Mouse (Mus musculus) embryonic facial prominence, embryonic 15.5 days (tissue): Measurements from ENCODE around the gene Bdkrb1. TPM values are rescaled to one million over a fixed set of nuclear protein-coding genes. Genes with fewer than 3 reads are reported as not detected.

ENCODE experiments used
- ATAC-seq: fragments of 200-750 bp; cut with Nextera tagmentation; 2 replicates; pipeline ENCODE4 v1.8.0; 2017; ENCODE audit warnings: low read depth, moderate TSS enrichment; ENCODE audit not compliant: insufficient number of reproducible peaks, low FRiP score, low TSS enrichment
- H3K27ac ChIP-seq: fragments of 300-500 bp; sonication (generic); replicated peaks from 2 replicates; pipeline ENCODE4 v1.5.1; 2015; ENCODE audit warnings: mild to moderate bottlenecking, inconsistent platforms
- H3K27me3 ChIP-seq: fragments of 300-500 bp; sonication (generic); 2 replicates; pipeline ENCODE4 v1.6.1; 2015; ENCODE audit warnings: inconsistent platforms
- H3K36me3 ChIP-seq: fragments of 300-500 bp; sonication (generic); 2 replicates; pipeline ENCODE4 v1.6.1; 2015; ENCODE audit warnings: mild to moderate bottlenecking, inconsistent platforms
- H3K4me1 ChIP-seq: fragments of 300-500 bp; sonication (generic); 2 replicates; pipeline ENCODE4 v1.6.1; 2015; ENCODE audit warnings: inconsistent platforms
- H3K4me2 ChIP-seq: fragments of 300-500 bp; sonication (generic); replicated peaks from 2 replicates; pipeline ENCODE4 v1.6.1; 2015; ENCODE audit warnings: mild to moderate bottlenecking, inconsistent platforms
- H3K4me3 ChIP-seq: fragments of 300-500 bp; sonication (generic); replicated peaks from 2 replicates; pipeline ENCODE4 v1.5.1; 2015; ENCODE audit warnings: mild to moderate bottlenecking, inconsistent platforms
- H3K9ac ChIP-seq: fragments of 300-500 bp; sonication (generic); 2 replicates; pipeline ENCODE4 v1.6.1; 2015; ENCODE audit warnings: inconsistent platforms
- H3K9me3 ChIP-seq: fragments of 300-500 bp; sonication (generic); replicated peaks from 2 replicates; pipeline ENCODE4 v1.6.1; 2016; ENCODE audit warnings: inconsistent platforms
- WGBS: fragments of 180-500 bp; shearing (Covaris S2); methylation state at CpG from one replicate; pipeline ENCODE4 v1.1.7; 2015; 5-methylcytosine and 5-hydroxymethylcytosine counted together
- polyA plus RNA-seq: library from polyadenylated mRNA; unstranded; fragments of >200 nt; fragmentation: Nextera tagmentation; extraction: Ambion mirVana; gene quantifications from 2 replicates; pipeline ENCODE4 v1.2.1, GENCODE M21; 2015

Bdkrb1 gene
- polyA plus RNA-seq, 1 experiment from 2014 or later = 0.52 TPM

DNA sequence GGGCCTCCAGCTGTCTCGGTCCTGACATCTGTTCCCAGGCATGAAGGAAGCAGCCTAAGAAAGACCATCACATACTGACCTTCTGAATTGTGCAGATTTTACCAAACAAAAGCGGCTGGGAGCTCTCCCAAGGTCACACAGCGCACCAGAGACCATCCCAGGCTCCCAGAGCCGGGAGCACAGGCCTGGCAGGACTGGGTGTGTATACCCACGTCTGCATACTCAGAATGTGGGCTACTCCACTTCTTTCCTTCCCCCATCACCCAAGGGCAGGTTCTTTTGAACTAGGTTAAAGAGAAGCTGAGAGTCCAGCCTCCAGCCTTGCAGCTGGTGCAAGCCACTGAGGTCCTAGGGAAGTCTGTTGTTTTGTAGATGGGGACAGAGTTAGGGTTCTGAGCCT lies 3.8 kb upstream of the Bdkrb1 start:
- H3K9ac ChIP-seq = no peak overlapping the region
- ATAC-seq = no peak
- H3K36me3 ChIP-seq = no peaks in the 10 kb centered on the region

GRCm38 (mm10) chr12:105601586-105601985 lies 1.3 kb upstream of the Bdkrb1 start:
- Histone ChIP-seq H3K27ac (no peak overlapping the region), H3K9ac (no peak overlapping the region), H3K27me3 (no peaks in the 10 kb centered on the region), H3K4me2 (no peak overlapping the region), H3K4me1 (peaks cover 13% of the 10 kb centered on the region), H3K9me3 (no peaks in the 10 kb centered on the region), H3K4me3 (no peak overlapping the region), H3K36me3 (no peaks in the 10 kb centered on the region)
- 57% methylated on average over 6 of the region's 6 CpGs for WGBS
- ATAC-seq = no peak

More for the DNA sequence above, 3.8 kb upstream of the Bdkrb1 start:
- 46% methylated on average over 5 of the region's 5 CpGs for WGBS
- Histone ChIP-seq H3K9me3 (no peaks in the 10 kb centered on the region), H3K4me3 (no peak overlapping the region), H3K27me3 (no peaks in the 10 kb centered on the region), H3K4me1 (peaks cover 13% of the 10 kb centered on the region), H3K4me2 (no peak overlapping the region), H3K27ac (no peak overlapping the region)

GRCm38 (mm10) chr12:105603904-105604303 lies 1.0 kb downstream of the Bdkrb1 start:
- H3K9me3 ChIP-seq = no peaks in the 10 kb centered on the region
- no peak overlapping the region for H3K4me3 ChIP-seq
- no peak overlapping the region for H3K4me2 ChIP-seq
- H3K36me3 ChIP-seq = no peaks in the 10 kb centered on the region
- WGBS = 75% methylated on average over 11 of the region's 11 CpGs
- ATAC-seq = no peak
- no peaks in the 10 kb centered on the region for H3K27me3 ChIP-seq
- H3K27ac ChIP-seq = no peak overlapping the region
- H3K9ac ChIP-seq = no peak overlapping the region
- H3K4me1 ChIP-seq = peaks cover 11% of the 10 kb centered on the region

DNA sequence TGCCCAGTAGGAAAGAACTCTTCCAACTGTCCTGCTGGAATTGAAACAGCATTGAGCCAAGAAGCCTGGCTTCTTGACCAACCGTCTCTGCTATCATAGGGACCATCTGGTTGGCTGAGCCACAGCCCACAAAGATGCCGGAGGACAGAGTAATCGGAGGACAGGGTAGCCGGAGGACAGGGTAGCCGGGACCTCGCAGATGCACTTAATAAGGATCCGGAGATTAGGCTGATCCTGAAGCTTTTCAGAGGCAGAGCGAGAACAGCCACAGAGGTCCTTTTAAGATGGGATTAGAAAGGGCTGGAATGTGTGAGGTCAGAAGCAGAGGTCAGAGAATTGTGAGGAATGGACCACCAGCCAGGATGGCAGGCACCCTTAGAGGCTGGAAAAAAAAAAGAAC lies 2.3 kb downstream of the Bdkrb1 start:
- no peaks in the 10 kb centered on the region for H3K36me3 ChIP-seq
- no peak overlapping the region for H3K4me2 ChIP-seq
- no peak overlapping the region for H3K9ac ChIP-seq
- H3K4me3 ChIP-seq = no peak overlapping the region
- no peaks in the 10 kb centered on the region for H3K4me1 ChIP-seq
- no peaks in the 10 kb centered on the region for H3K9me3 ChIP-seq
- 12% methylated on average over 8 of the region's 8 CpGs for WGBS
- no peaks in the 10 kb centered on the region for H3K27me3 ChIP-seq
- H3K27ac ChIP-seq = no peak overlapping the region
- ATAC-seq = no peak

DNA sequence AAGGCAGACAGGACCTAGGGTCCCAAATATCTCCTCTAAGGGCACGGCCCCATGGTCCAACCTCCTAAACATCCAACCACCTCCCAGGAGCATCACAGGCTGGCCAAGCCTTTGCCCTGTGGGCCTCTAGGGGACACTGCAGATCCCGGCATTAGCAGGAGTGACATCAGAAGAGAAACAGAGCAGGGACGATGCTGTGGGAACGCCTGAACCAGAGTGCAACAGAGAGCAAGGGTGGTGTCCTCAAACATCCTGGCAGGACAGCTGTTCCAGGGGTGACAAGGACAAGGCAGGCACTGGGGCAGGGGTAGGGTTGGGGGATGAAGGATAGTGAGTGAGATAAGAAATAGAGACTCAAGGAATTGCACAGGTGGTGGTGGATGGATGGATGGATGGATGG lies 4.0 kb downstream of the Bdkrb1 start:
- WGBS = 83% methylated on average over 4 of the region's 4 CpGs
- no peak for ATAC-seq
- no peaks in the 10 kb centered on the region for H3K27me3 ChIP-seq
- H3K4me2 ChIP-seq = no peak overlapping the region
- H3K36me3 ChIP-seq = no peaks in the 10 kb centered on the region
- no peaks in the 10 kb centered on the region for H3K9me3 ChIP-seq
- H3K27ac ChIP-seq = no peak overlapping the region
- H3K9ac ChIP-seq = no peak overlapping the region
- peaks cover 1% of the 10 kb centered on the region; the same call in 1 of the 2 replicates for H3K4me1 ChIP-seq
- no peak overlapping the region for H3K4me3 ChIP-seq

GRCm38 (mm10) chr12:105611045-105611444 lies 8.2 kb downstream of the Bdkrb1 start:
- Histone ChIP-seq H3K4me2 (no peak overlapping the region), H3K9me3 (no peaks in the 10 kb centered on the region), H3K4me3 (no peak overlapping the region), H3K36me3 (peaks cover 13% of the 10 kb centered on the region), H3K4me1 (peaks cover 4% of the 10 kb centered on the region; the same call in 1 of the 2 replicates), H3K27ac (no peak overlapping the region), H3K9ac (no peak overlapping the region), H3K27me3 (no peaks in the 10 kb centered on the region)
- 92% methylated on average over 2 of the region's 2 CpGs for WGBS
- no peak for ATAC-seq

- Histone ChIP-seq H3K4me2 (no peak overlapping the region), H3K4me1 (peaks cover 4% of the 10 kb centered on the region; the same call in 1 of the 2 replicates), H3K27ac (no peak overlapping the region), H3K9me3 (no peaks in the 10 kb centered on the region), H3K36me3 (peaks cover 17% of the 10 kb centered on the region), H3K27me3 (no peaks in the 10 kb centered on the region), H3K9ac (no peak overlapping the region), H3K4me3 (no peak overlapping the region)
- ATAC-seq = no peak
- whole genome bisulfite sequencing = 10% methylated on average over 7 of the region's 7 CpGs
Observed at GRCm38 (mm10) chr12:105611748-105612147, 8.9 kb downstream of the Bdkrb1 start.

DNA sequence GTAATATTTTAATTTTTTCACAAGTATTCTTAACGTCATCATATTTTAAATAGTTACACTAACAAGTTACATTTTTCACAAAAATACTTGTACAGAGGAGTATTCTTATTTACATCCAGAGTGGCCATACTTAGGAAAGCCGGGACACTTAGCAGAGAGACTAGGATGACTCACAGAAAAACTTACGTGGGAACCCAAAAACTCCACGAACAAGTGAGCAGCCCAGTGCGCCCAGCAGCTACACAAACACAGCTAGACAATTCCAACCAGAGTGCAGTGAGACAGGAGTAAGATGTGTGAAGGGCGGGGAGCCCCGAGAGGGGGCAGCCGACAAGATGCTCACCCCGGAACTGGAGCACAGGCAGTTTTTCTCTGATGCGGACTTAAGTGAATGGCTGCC lies 10.7 kb downstream of the Bdkrb1 start:
- Histone ChIP-seq H3K4me2 (no peak overlapping the region), H3K9me3 (no peaks in the 10 kb centered on the region), H3K4me1 (peaks cover 4% of the 10 kb centered on the region; the same call in 1 of the 2 replicates), H3K27me3 (no peaks in the 10 kb centered on the region), H3K27ac (no peak overlapping the region), H3K4me3 (no peak overlapping the region), H3K36me3 (peaks cover 35% of the 10 kb centered on the region), H3K9ac (no peak overlapping the region)
- WGBS = 88% methylated on average over 10 of the region's 10 CpGs
- ATAC-seq = no peak

DNA sequence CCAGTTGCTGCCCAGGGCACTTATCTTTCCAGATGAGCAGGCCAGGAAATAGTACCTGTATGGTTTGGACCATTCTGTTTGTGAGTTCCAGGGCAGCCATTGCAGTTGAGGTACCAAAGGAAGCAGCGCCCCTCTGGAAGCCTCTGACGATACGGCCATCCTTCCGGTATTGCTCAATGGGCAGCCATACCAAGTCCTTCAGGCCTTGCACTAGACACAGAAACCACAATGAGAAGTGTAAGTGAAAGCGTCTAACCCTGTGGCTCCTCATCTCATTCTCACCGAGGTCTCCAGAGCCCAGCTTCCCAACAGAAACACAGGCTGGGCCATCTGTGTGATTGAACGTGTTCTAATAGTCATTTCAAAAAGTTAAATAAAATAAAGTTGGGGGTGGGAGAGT lies 19.2 kb downstream of the Bdkrb1 start:
- no peak overlapping the region for H3K4me3 ChIP-seq
- no peaks in the 10 kb centered on the region for H3K9me3 ChIP-seq
- 92% methylated on average over 7 of the region's 7 CpGs for WGBS
- no peak overlapping the region for H3K9ac ChIP-seq
- no peaks in the 10 kb centered on the region for H3K4me1 ChIP-seq
- no peaks in the 10 kb centered on the region for H3K27me3 ChIP-seq
- no peak for ATAC-seq
- H3K36me3 ChIP-seq = peaks cover 75% of the 10 kb centered on the region
- no peak overlapping the region for H3K27ac ChIP-seq
- H3K4me2 ChIP-seq = no peak overlapping the region

GRCm38 (mm10) chr12:105622981-105623539 lies 20.2 kb downstream of the Bdkrb1 start:
- Histone ChIP-seq H3K4me1 (no peaks in the 10 kb centered on the region), H3K27ac (no peak overlapping the region), H3K4me3 (no peak overlapping the region), H3K27me3 (no peaks in the 10 kb centered on the region), H3K36me3 (peaks cover 72% of the 10 kb centered on the region), H3K9me3 (no peaks in the 10 kb centered on the region), H3K4me2 (no peak overlapping the region), H3K9ac (no peak overlapping the region)
- ATAC-seq = no peak
- WGBS = 88% methylated on average over 12 of the region's 12 CpGs

GRCm38 (mm10) chr12:105625798-105626197 lies 22.9 kb downstream of the Bdkrb1 start:
- no peak overlapping the region for H3K4me2 ChIP-seq
- no peak overlapping the region for H3K27ac ChIP-seq
- no peaks in the 10 kb centered on the region for H3K4me1 ChIP-seq
- H3K9ac ChIP-seq = no peak overlapping the region
- H3K36me3 ChIP-seq = peaks cover 58% of the 10 kb centered on the region
- no peak for ATAC-seq
- 62% methylated on average over 7 of the region's 7 CpGs for WGBS
- H3K9me3 ChIP-seq = no peaks in the 10 kb centered on the region
- no peaks in the 10 kb centered on the region for H3K27me3 ChIP-seq
- no peak overlapping the region for H3K4me3 ChIP-seq

DNA sequence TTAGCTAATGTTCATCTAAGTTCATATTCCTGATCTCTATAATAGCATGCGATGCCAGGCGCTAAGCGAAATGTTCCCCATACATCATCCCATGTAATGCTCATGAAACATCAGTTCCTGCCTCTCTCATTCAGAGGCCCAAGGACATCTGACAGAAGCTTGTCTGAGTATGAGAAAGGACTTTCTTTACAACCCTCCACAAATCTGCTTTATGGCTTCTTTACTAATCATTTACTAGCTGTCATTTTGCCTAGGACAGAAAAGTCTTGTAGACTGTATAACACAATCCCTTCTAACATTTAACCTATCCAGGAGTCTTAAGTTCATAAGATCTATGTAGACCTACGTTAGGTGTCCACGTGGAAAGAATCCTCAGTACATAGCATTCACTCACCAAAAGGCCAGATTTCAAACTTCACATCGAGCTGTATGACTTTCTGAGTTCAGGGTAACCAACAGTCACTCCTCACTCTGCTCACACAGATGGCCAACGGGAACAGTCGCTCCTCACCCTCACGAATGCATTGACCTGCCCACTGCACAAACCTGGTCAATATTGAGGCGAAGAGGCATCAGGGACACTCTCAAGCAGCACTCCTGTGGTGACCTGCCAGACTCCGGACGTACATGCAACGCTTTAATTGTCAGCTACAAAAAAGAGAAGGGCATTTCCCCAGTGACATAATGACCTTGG lies 31.6 kb downstream of the Bdkrb1 start:
- Histone ChIP-seq H3K27me3 (no peaks in the 10 kb centered on the region), H3K9me3 (no peaks in the 10 kb centered on the region), H3K36me3 (peaks cover 72% of the 10 kb centered on the region), H3K9ac (no peak overlapping the region), H3K4me1 (no peaks in the 10 kb centered on the region), H3K4me3 (no peak overlapping the region), H3K4me2 (no peak overlapping the region), H3K27ac (no peak overlapping the region)
- WGBS = 97% methylated on average over 13 of the region's 13 CpGs
- no peak for ATAC-seq
